Mouse (Mus musculus) B cell, adult 2 months (primary cell): ENCODE measurements at regions not wholly inside any gene's neighbourhood (a gene's known extent, or its start where the extent isn't known, plus 50 kb on each side); places are given as distances from the start of the nearest gene placed in this dataset.

Source experiments
- DNase-seq, 2 experiments: peaks; one replicate each; pipeline ENCODE4 v3.0.0; 2022

GRCm38 (mm10) chr11:114321974-114322373, 255.1 kb upstream of the Sdk2 start:
- no peak for DNase-seq

GRCm38 (mm10) chr11:114321527-114321926, 254.7 kb upstream of the Sdk2 start:
- DNase-seq = no peak

GRCm38 (mm10) chr11:114315274-114315673, 248.4 kb upstream of the Sdk2 start:
- DNase-seq = peak; percentile 2 to 5

GRCm38 (mm10) chr11:114313652-114314051, 246.8 kb upstream of the Sdk2 start:
- no peak for DNase-seq

- DNase-seq = no peak
Measured at GRCm38 (mm10) chr11:114311640-114312039, 244.8 kb upstream of the Sdk2 start.

- DNase-seq = no peak
Measured at GRCm38 (mm10) chr11:114303636-114304354, 236.9 kb upstream of the Sdk2 start.

- no peak for DNase-seq
Measured at GRCm38 (mm10) chr11:114300611-114301319, 233.9 kb upstream of the Sdk2 start.

GRCm38 (mm10) chr11:114296816-114297334, 230.0 kb upstream of the Sdk2 start:
- no peak for DNase-seq

- DNase-seq = no peak
Measured at GRCm38 (mm10) chr11:114294511-114295250, 227.8 kb upstream of the Sdk2 start.

- DNase-seq = no peak
Measured at GRCm38 (mm10) chr11:114291258-114291657, 224.4 kb upstream of the Sdk2 start.

GRCm38 (mm10) chr11:114289946-114290345, 223.1 kb upstream of the Sdk2 start:
- DNase-seq = no peak

- DNase-seq = no peak
Measured at GRCm38 (mm10) chr11:114284820-114285666, 218.2 kb upstream of the Sdk2 start.

- peak; percentile 60 to 66 for DNase-seq
Measured at GRCm38 (mm10) chr11:114283208-114283607, 216.4 kb upstream of the Sdk2 start.

GRCm38 (mm10) chr11:114282566-114282965, 215.7 kb upstream of the Sdk2 start:
- DNase-seq = no peak

GRCm38 (mm10) chr11:114281846-114282245, 215.0 kb upstream of the Sdk2 start:
- DNase-seq = no peak

- DNase-seq = no peak
Measured at GRCm38 (mm10) chr11:114281041-114281695, 214.3 kb upstream of the Sdk2 start.

- DNase-seq = no peak
Measured at GRCm38 (mm10) chr11:114277513-114278304, 210.9 kb upstream of the Sdk2 start.

- DNase-seq = no peak
Measured at GRCm38 (mm10) chr11:114270358-114271072, 203.7 kb upstream of the Sdk2 start.

GRCm38 (mm10) chr11:114261959-114262358, 195.1 kb upstream of the Sdk2 start:
- no peak for DNase-seq

- DNase-seq = no peak
Measured at GRCm38 (mm10) chr11:114258218-114258617, 191.4 kb upstream of the Sdk2 start.
